Mouse (Mus musculus) bone marrow, adult 2 months (tissue): ENCODE data around the gene Dlgap1. TPM values are rescaled to one million over a fixed set of nuclear protein-coding genes. Genes with fewer than 3 reads are reported as not detected.

Experiments used
- H3K27ac ChIP-seq: fragments of 200-500 bp; 2 replicates; pipeline ENCODE4 v1.5.1; 2012; ENCODE audit warnings: low read depth, mild to moderate bottlenecking, control low read depth, inconsistent platforms, low read length; ENCODE audit not compliant: control insufficient read depth, poor library complexity, insufficient read depth
- H3K4me1 ChIP-seq: fragments of 200-500 bp; 2 replicates; pipeline ENCODE4 v1.6.1; 2011; ENCODE audit warnings: low read length; ENCODE audit not compliant: control insufficient read depth, insufficient read depth
- H3K4me3 ChIP-seq: fragments of 200-500 bp; replicated peaks from 2 replicates; pipeline ENCODE3; 2011; ENCODE audit warnings: mild to moderate bottlenecking, low read depth, low read length, control low read depth; ENCODE audit not compliant: control insufficient read depth
- CTCF ChIP-seq: fragments of 200-500 bp; IDR thresholded peaks from 2 replicates; pipeline ENCODE4 v1.5.1; 2011; ENCODE audit warnings: low read length, control low read depth; ENCODE audit not compliant: control insufficient read depth, insufficient read depth
- POLR2A ChIP-seq: fragments of 200-500 bp; IDR thresholded peaks from 2 replicates; pipeline ENCODE4 v1.6.1; 2011; ENCODE audit warnings: low read depth, mild to moderate bottlenecking, control low read depth, low read length, borderline replicate concordance; ENCODE audit not compliant: control insufficient read depth
- WGBS: fragments of 180-500 bp; shearing (Covaris S2); methylation state at CpG from one replicate; pipeline ENCODE4 v1.1.7; 2018; 5-methylcytosine and 5-hydroxymethylcytosine counted together
- polyA plus RNA-seq: library from polyadenylated mRNA; stranded (reverse); fragments of >200 nt; gene quantifications from 2 replicates; pipeline ENCODE4 v1.2.4, GENCODE M21; 2011; ENCODE audit warnings: low replicate concordance; ENCODE audit not compliant: missing spikeins, insufficient read depth, insufficient read length

Gene Dlgap1
- polyA plus RNA-seq, 1 experiment, result not detected

GRCm38 (mm10) chr17:70339821-70340220 is 370.9 kb downstream of the Dlgap1 start:
- TF ChIP-seq CTCF (no peak), POLR2A (no peak)
- Histone ChIP-seq H3K4me3 (no peak overlapping the region), H3K4me1 (no peaks in the 10 kb centered on the region), H3K27ac (no peak overlapping the region)
- WGBS, result 79% methylated on average over 7 of the region's 7 CpGs

- Histone ChIP-seq H3K4me1 (no peaks in the 10 kb centered on the region), H3K4me3 (no peak overlapping the region), H3K27ac (no peak overlapping the region)
- 77% methylated on average over 8 of the region's 8 CpGs for WGBS
- TF ChIP-seq POLR2A (no peak), CTCF (no peak)
Measured at GRCm38 (mm10) chr17:70341230-70341629, 372.4 kb downstream of the Dlgap1 start.

GRCm38 (mm10) chr17:70341920-70342319 is 373.0 kb downstream of the Dlgap1 start:
- TF ChIP-seq POLR2A (no peak), CTCF (no peak)
- H3K27ac ChIP-seq, result no peak overlapping the region
- no peak overlapping the region for H3K4me3 ChIP-seq
- 65% methylated on average over 6 of the region's 6 CpGs for WGBS
- no peaks in the 10 kb centered on the region for H3K4me1 ChIP-seq

GRCm38 (mm10) chr17:70347403-70347802 is 378.5 kb downstream of the Dlgap1 start:
- 71% methylated on average over 4 of the region's 4 CpGs for WGBS
- H3K4me1 ChIP-seq, result no peaks in the 10 kb centered on the region
- no peak for TF ChIP-seq POLR2A
- no peak for TF ChIP-seq CTCF
- no peak overlapping the region for H3K27ac ChIP-seq
- no peak overlapping the region for H3K4me3 ChIP-seq

GRCm38 (mm10) chr17:70363561-70363960 is 394.7 kb downstream of the Dlgap1 start:
- Histone ChIP-seq H3K4me1 (no peaks in the 10 kb centered on the region), H3K27ac (no peak overlapping the region), H3K4me3 (no peak overlapping the region)
- no peak for TF ChIP-seq POLR2A
- TF ChIP-seq CTCF, result no peak
- WGBS, result 82% methylated on average over 3 of the region's 3 CpGs

- 74% methylated on average over 1 of the region's 1 CpGs for WGBS
- no peak overlapping the region for H3K4me3 ChIP-seq
- no peak overlapping the region for H3K27ac ChIP-seq
- TF ChIP-seq POLR2A (no peak), CTCF (no peak)
- H3K4me1 ChIP-seq, result no peaks in the 10 kb centered on the region
Measured at GRCm38 (mm10) chr17:70363971-70364370, 395.1 kb downstream of the Dlgap1 start.

- WGBS, result 69% methylated on average over 3 of the region's 3 CpGs
Measured at GRCm38 (mm10) chr17:70369124-70369523, 400.3 kb downstream of the Dlgap1 start.

GRCm38 (mm10) chr17:70377020-70377419 is 408.1 kb downstream of the Dlgap1 start:
- Histone ChIP-seq H3K4me3 (no peak overlapping the region), H3K27ac (no peak overlapping the region), H3K4me1 (no peaks in the 10 kb centered on the region)
- TF ChIP-seq CTCF, result no peak
- no peak for TF ChIP-seq POLR2A
- WGBS, result 58% methylated on average over 4 of the region's 4 CpGs

More at GRCm38 (mm10) chr17:70369124-70369523, 400.3 kb downstream of the Dlgap1 start:
- no peaks in the 10 kb centered on the region for H3K4me1 ChIP-seq
- TF ChIP-seq CTCF (no peak), POLR2A (no peak)
- H3K27ac ChIP-seq, result no peak overlapping the region
- no peak overlapping the region for H3K4me3 ChIP-seq

- H3K4me1 ChIP-seq, result no peaks in the 10 kb centered on the region
- WGBS, result 84% methylated on average over 1 of the region's 1 CpGs
- no peak overlapping the region for H3K4me3 ChIP-seq
- no peak for TF ChIP-seq POLR2A
- TF ChIP-seq CTCF, result no peak
- no peak overlapping the region for H3K27ac ChIP-seq
Measured at GRCm38 (mm10) chr17:70388447-70388846, 419.6 kb downstream of the Dlgap1 start.
